Mouse (Mus musculus) heart, embryonic 11.5 days (tissue): ENCODE results near the gene Inpp1. TPM values are rescaled to one million over a fixed set of nuclear protein-coding genes. Genes with fewer than 3 reads are reported as not detected.
"Not testable (repeated sequence)": the region's sequence is repeated elsewhere in the genome, so short reads cannot be mapped to it uniquely, and the experiment has no call there.

Experiments used
- ATAC-seq: fragments of 200-750 bp; cut with Nextera tagmentation; replicated peaks from 2 replicates; pipeline ENCODE4 v1.8.0; 2017; ENCODE audit warnings: moderate library complexity; ENCODE audit not compliant: insufficient number of reproducible peaks, low FRiP score, low TSS enrichment
- H3K27ac ChIP-seq: fragments of 300-500 bp; sonication (generic); 2 replicates; pipeline ENCODE4 v1.5.1; 2014; ENCODE audit warnings: mild to moderate bottlenecking, low read depth, low read length
- H3K27me3 ChIP-seq: fragments of 300-500 bp; sonication (generic); 2 replicates; pipeline ENCODE4 v1.6.1; 2014; ENCODE audit warnings: mild to moderate bottlenecking, low read length, mixed read lengths; ENCODE audit not compliant: control insufficient read depth, insufficient read depth
- H3K36me3 ChIP-seq: fragments of 300-500 bp; sonication (generic); 2 replicates; pipeline ENCODE4 v1.6.1; 2014; ENCODE audit warnings: mild to moderate bottlenecking, low read length, moderate library complexity, mixed read lengths; ENCODE audit not compliant: control insufficient read depth, insufficient read depth
- H3K4me1 ChIP-seq: fragments of 300-500 bp; sonication (generic); 2 replicates; pipeline ENCODE4 v1.6.1; 2014; ENCODE audit warnings: low read length; ENCODE audit not compliant: control insufficient read depth, insufficient read depth
- H3K4me2 ChIP-seq: fragments of 300-500 bp; sonication (generic); 2 replicates; pipeline ENCODE4 v1.6.1; 2014; ENCODE audit warnings: mild to moderate bottlenecking, moderate library complexity
- H3K4me3 ChIP-seq: fragments of 300-500 bp; sonication (generic); 2 replicates; pipeline ENCODE4 v1.5.1; 2014; ENCODE audit warnings: low read depth, low read length
- H3K9ac ChIP-seq: fragments of 300-500 bp; sonication (generic); 2 replicates; pipeline ENCODE4 v1.6.1; 2014; ENCODE audit warnings: mild to moderate bottlenecking, low read depth, low read length, moderate library complexity
- H3K9me3 ChIP-seq: fragments of 300-500 bp; sonication (generic); replicated peaks from 2 replicates; pipeline ENCODE4 v1.6.1; 2016; ENCODE audit warnings: low read length; ENCODE audit not compliant: control insufficient read depth
- WGBS: fragments of 180-500 bp; shearing (Covaris S2); extraction: QIAGEN DNeasy Blood & Tissue Kit; methylation state at CpG from one replicate; pipeline ENCODE4 v1.1.7; 2014; ENCODE audit not compliant: insufficient replicate concordance; 5-methylcytosine and 5-hydroxymethylcytosine counted together
- polyA plus RNA-seq: library from polyadenylated mRNA; unstranded; fragments of >200 nt; fragmentation: Nextera tagmentation; extraction: Ambion mirVana; gene quantifications from 2 replicates; pipeline ENCODE4 v1.2.1, GENCODE M21; 2014

The Inpp1 gene
- polyA plus RNA-seq = 13.9 and 15.0 TPM in 2 replicates

DNA sequence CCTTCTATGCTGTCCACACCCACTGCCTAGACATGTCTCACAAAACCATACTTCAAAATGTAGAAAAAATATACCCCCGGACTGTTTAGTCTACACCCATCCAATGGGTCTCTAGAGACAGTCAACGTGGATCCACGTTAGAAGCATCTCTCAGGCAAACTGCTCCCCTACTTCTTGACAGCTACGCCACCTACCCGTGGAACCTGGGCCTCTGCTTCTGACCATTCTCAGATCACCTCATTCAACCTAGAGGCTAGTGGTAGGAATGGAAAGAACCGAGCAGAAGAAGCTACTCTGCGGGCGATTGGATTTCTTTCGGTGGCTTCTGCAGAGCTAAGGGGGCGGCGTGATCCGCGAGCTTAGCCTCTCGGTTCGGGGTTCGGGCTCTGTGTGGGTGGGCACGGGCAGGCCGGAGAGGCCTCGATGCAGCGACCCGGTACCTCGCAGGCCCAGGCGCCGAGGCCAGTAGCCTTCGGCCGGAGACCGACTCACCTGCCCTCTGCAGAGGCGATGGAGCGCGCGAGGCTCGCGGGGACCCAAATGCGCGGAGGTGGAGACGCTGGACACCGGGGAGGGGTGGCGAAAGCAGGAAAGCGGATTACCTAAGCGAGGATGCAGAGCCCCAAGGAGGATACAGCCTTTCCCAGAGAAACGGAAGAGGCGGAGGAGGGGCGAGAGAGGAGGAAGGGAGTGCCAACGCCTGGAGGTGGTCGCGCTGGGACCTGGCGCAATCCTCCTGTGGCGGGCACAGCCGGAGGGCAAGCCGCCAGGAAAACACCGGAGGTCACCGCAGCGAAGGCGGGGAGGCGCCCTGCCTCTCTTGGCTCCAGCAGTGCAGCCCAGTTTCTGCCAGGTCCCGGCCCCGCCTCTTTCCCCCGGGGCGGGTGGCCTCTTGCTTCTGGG lies at the start of gene Inpp1:
Gene Inpp1 (minus strand): TSS at position 779 of the 903 bp plus-strand sequence.
- peak within 1 kb of the TSS; percentile 55; the same call in 1 of the 2 replicates for H3K27ac ChIP-seq
- WGBS = 1% methylated on average over 58 of the region's 59 CpGs
- H3K4me3 ChIP-seq = peak within 1 kb of the TSS; percentile 80
- ATAC-seq = peak; percentile 78
- no peaks in the 10 kb centered on the region for H3K4me1 ChIP-seq
- peak within 1 kb of the TSS; percentile 90 for H3K4me2 ChIP-seq
- H3K36me3 ChIP-seq = no peaks in the 10 kb centered on the region
- no peaks in the 10 kb centered on the region for H3K9me3 ChIP-seq
- no peaks in the 10 kb centered on the region for H3K27me3 ChIP-seq
- peak within 1 kb of the TSS; percentile 82 for H3K9ac ChIP-seq

DNA sequence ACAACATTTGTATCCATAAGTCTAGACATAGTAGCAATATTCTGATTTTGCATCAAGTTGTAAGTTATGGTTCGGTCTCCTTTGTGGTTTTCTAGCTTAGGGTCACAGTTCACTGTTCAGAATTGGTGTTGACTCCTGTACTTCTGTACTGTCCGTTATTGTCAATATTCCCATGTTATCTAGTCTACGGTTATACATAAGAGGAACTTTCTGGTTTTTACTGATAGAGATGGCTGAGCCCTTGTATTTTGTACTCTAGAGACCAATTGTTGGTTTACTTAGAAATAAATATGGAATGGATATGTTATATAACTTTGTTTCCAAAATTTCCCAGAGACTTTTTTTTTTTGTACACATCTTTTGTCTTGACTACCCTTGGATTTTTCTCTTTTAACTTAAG lies 48.5 kb upstream of the Inpp1 start:
- no peaks in the 10 kb centered on the region for H3K27me3 ChIP-seq
- H3K36me3 ChIP-seq = no peaks in the 10 kb centered on the region
- ATAC-seq = no peak
- no peak overlapping the region for H3K4me2 ChIP-seq
- H3K4me1 ChIP-seq = no peaks in the 10 kb centered on the region
- H3K9ac ChIP-seq = no peak overlapping the region
- no peak overlapping the region for H3K27ac ChIP-seq
- H3K4me3 ChIP-seq = no peak overlapping the region
- 86% methylated on average over 3 of the region's 3 CpGs for WGBS
- no peaks in the 10 kb centered on the region for H3K9me3 ChIP-seq

DNA sequence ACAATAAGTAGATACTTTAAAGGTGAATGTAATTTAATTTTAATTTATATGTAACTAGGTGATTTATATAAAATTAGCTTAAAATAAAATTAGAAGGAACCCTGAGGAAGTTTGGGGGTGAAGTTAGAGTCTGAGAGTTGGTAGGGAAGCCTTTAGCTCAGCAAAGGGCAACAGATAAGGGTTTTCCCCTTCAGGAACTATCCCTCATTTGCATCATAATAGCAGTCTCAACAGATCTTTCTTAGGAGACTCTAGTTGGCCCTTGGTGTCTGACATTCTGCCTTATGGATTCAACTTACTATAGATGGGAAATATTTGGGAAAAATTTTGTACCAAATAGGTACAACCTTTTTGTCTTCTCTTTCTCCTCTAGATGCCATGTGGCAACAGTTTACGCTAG lies 46.7 kb upstream of the Inpp1 start:
- H3K4me2 ChIP-seq = no peak overlapping the region
- no peak overlapping the region for H3K27ac ChIP-seq
- no peak for ATAC-seq
- no peaks in the 10 kb centered on the region for H3K4me1 ChIP-seq
- 91% methylated on average over 1 of the region's 1 CpGs for WGBS
- H3K4me3 ChIP-seq = no peak overlapping the region
- H3K9me3 ChIP-seq = no peaks in the 10 kb centered on the region
- H3K27me3 ChIP-seq = no peaks in the 10 kb centered on the region
- no peak overlapping the region for H3K9ac ChIP-seq
- no peaks in the 10 kb centered on the region for H3K36me3 ChIP-seq

DNA sequence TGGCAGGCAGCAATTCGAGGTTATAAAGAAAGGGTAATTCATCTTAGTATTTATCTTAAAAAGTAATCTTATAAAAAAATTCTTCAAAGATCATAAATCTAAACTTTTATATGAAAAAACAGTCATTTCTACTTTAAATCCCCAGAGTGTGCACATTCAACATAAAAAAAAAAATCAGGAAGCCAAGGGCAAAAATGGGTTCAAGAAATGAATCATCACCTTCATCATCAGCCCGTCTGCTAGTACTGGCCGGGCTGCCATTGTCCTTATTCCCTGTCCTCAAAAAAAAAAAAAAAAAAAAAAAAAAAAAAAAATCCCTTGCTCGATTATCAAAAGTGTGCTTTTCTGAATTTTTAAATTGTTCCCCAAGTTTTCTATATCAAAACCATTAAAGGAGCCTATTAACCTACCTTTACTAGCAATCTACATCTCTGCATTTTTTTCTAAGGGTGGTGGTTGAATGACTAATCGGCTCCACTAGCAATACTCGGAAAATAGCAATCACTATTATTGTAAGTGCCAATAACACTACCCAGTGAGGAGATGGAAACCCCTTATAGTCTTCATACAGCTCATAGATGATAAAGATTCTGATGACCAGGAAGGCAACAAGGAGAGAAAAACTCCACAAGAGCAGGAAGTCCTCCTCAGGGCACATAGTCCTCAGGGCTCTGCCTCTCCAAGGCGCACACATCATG lies 38.6 kb upstream of the Inpp1 start:
- H3K4me2 ChIP-seq = no peak overlapping the region
- no peaks in the 10 kb centered on the region for H3K36me3 ChIP-seq
- no peaks in the 10 kb centered on the region for H3K9me3 ChIP-seq
- no peak for ATAC-seq
- no peak overlapping the region for H3K27ac ChIP-seq
- no peak overlapping the region for H3K9ac ChIP-seq
- no peaks in the 10 kb centered on the region for H3K27me3 ChIP-seq
- WGBS = 83% methylated on average over 7 of the region's 7 CpGs
- no peaks in the 10 kb centered on the region for H3K4me1 ChIP-seq
- H3K4me3 ChIP-seq = no peak overlapping the region

DNA sequence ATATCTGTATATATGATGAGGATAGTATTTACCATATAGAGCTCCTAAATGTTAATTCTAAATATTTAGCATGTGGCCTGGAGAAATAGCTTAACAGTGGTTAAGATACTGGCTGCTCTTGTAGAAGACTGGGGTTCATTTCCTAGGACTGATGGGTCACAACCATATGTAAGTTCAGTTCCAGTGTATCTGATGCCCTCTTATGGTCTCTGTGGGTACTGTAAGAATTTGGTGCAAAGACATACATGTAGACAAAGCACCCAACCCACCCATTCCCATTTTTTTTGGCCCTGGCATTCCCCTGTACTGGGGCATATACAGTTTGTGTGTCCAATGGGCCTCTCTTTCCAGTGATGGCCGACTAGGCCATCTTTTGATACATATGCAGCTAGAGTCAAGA lies 36.5 kb upstream of the Inpp1 start:
- not testable (repeated sequence) for H3K27me3 ChIP-seq, H3K4me2 ChIP-seq, H3K4me1 ChIP-seq, H3K27ac ChIP-seq, H3K4me3 ChIP-seq, ATAC-seq, H3K36me3 ChIP-seq, H3K9me3 ChIP-seq, H3K9ac ChIP-seq
- no CpG with 5 or more reads among the region's 1 CpGs for WGBS

DNA sequence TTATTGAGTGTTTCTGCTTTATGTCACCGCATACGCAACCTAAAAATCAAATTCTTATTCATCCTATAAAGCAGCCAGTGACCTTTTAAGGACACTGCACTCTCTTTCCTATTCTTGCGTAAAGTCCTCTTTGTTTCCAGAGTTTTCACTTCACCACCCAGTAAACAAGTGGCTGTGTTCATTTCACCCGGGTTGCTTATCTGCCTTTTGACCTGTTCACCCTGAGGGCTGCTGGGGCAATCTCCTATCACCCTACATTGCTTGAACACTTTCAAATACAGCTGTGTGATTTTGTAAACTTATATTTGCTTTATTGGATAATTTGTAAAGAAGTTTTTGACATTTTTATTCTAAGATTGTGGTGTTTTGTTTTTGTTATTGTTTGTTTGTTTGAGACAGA lies 31.9 kb upstream of the Inpp1 start:
- no peak overlapping the region for H3K27ac ChIP-seq
- H3K9me3 ChIP-seq = no peaks in the 10 kb centered on the region
- no peak overlapping the region for H3K9ac ChIP-seq
- H3K27me3 ChIP-seq = no peaks in the 10 kb centered on the region
- WGBS = 62% methylated on average over 4 of the region's 4 CpGs
- ATAC-seq = no peak
- H3K4me3 ChIP-seq = no peak overlapping the region
- no peak overlapping the region for H3K4me2 ChIP-seq
- H3K36me3 ChIP-seq = no peaks in the 10 kb centered on the region
- H3K4me1 ChIP-seq = no peaks in the 10 kb centered on the region

DNA sequence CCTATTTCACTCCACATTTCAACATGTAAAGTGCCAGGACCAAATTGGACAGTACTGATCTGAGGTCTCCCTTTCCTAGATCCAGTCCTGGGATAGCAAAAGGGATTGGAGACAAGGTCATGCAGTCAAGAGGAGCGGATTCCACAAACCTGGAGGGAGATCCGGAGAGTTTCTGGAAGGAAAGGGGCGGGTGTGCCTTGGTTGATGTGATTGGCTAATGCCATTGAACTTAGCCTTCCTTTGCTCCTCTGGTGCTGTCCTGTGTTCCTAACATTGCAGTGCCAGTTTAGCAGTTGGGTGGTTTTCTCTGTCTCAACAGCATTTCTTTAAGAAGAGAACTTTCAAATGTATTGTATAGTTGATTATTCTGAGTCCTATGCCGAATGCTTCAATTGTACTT lies 29.1 kb upstream of the Inpp1 start:
- Histone ChIP-seq H3K9ac (no peak overlapping the region), H3K4me3 (no peak overlapping the region), H3K4me2 (no peak overlapping the region), H3K36me3 (no peaks in the 10 kb centered on the region), H3K9me3 (no peaks in the 10 kb centered on the region), H3K4me1 (no peaks in the 10 kb centered on the region), H3K27ac (no peak overlapping the region), H3K27me3 (no peaks in the 10 kb centered on the region)
- WGBS = 77% methylated on average over 4 of the region's 4 CpGs
- no peak for ATAC-seq

DNA sequence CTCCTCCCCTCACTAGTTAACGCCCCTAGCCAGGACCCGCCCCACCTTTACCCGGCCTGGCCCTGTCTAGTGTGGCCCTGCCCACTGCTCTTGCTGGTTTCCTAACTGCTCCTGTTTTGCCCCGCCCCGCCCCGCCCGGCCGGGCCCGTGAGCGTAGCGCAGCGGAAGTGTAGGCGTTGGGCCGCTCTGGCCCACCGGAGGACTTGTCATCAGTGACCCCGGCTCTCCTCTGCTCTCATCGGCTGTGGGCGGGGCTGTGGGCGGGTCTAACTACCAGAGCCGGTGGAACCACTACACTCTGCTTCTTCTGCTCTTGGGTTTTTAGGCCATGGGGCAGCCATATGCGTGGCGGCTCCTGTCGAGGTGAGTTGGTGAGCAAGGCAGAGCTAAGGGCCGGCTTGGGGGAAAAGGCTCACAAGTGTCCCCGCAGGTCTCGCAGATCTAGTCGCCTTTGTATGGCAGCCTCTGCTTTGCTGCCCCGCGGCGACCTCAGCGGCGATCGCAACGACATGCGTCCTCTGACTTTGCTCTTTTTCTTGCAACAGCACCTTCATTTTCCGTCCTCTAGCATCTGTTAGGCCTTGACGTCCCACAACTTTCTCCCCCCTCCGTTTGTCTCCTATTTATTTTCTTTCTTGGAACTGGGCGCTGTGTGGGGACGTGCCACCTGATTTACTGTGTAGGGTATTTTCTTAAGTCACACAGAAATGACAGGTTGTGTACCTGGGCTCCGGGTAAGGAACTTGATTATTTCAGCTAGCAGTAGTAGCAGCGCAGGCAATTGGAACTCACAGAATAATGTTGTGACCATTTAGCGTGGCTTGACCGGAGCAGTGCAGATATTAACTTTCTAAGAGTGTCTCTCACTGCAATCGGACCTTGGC lies 27.5 kb upstream of the Inpp1 start, which contains the start of gene Hibch:
Gene Hibch (plus strand): TSS at position 148 of the 884 bp plus-strand sequence.
- peak within 1 kb of the TSS; percentile 72 for H3K4me3 ChIP-seq
- H3K9ac ChIP-seq = peak within 1 kb of the TSS; percentile 85
- no peaks in the 10 kb centered on the region for H3K4me1 ChIP-seq
- no peaks in the 10 kb centered on the region for H3K36me3 ChIP-seq
- H3K4me2 ChIP-seq = peak within 1 kb of the TSS; percentile 79
- H3K9me3 ChIP-seq = no peaks in the 10 kb centered on the region
- peak within 1 kb of the TSS; percentile 68 for H3K27ac ChIP-seq
- H3K27me3 ChIP-seq = no peaks in the 10 kb centered on the region
- ATAC-seq = peak; percentile 100
- 3% methylated on average over 45 of the region's 45 CpGs for WGBS
